Mouse (Mus musculus) liver (tissue): ENCODE measurements at regions not wholly inside any gene's neighbourhood (a gene's known extent, or its start where the extent isn't known, plus 50 kb on each side); places are given as distances from the start of the nearest gene placed in this dataset.
A peak's percentile ranks its signal among the peaks of the same experiment; 100 is the strongest.

Source experiments
- DNase-seq: peaks from one replicate; pipeline ENCODE4 v3.0.0-alpha.2; 2020; ENCODE audit warnings: mixed read lengths

DNA sequence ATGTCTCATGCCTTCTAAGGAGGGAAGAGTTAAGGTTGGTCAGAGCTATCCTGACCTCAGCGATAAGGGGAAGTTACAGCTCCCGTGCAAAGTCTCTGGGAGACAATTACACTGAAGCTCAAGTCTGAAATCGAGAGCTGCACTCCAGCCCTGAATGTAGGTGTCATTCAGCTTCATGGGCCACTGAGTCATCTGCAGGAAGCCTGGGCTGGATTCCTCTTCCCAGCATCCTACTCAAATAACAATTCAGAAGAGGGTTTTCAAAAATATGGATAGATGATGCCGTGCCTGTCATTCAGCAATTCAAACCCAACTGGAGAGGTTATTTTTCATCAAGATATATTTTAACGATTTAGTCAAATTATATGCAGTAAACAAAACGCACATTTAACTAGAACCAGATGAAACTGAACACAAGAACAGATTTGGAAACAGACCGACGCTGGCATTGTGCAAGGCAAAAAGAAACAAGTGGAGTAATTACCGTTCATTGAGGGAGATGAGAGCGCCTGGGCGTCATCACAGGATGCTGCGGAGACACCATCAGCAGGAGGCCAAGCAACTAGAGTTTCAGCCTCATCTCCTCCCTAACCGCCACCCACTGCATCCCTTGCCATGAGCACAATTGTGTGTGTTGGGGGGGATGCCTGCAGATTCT lies 57.8 kb upstream of the Cfap46 start:
- DNase-seq: no peak

DNA sequence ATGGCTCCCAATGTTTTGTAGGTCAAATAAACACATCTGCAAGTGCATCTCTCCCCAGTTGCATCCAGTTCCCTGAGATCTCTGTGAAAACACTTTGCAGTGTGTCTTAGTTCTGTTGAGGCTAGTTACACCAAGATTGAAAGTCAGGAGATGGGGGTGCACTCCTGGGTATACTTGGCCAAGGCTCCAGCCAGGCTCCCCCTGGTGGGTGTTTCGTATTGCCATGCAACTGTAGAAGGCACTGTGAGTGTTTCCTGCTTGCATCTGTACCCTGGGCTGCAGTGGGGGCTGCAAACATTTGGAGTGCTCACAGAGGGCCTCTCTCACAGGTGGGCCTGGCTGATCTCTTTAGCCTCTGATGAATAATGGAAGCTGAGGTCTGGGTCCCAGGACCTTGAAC lies 63.2 kb upstream of the Cfap46 start:
- DNase-seq: peak; percentile 9

DNA sequence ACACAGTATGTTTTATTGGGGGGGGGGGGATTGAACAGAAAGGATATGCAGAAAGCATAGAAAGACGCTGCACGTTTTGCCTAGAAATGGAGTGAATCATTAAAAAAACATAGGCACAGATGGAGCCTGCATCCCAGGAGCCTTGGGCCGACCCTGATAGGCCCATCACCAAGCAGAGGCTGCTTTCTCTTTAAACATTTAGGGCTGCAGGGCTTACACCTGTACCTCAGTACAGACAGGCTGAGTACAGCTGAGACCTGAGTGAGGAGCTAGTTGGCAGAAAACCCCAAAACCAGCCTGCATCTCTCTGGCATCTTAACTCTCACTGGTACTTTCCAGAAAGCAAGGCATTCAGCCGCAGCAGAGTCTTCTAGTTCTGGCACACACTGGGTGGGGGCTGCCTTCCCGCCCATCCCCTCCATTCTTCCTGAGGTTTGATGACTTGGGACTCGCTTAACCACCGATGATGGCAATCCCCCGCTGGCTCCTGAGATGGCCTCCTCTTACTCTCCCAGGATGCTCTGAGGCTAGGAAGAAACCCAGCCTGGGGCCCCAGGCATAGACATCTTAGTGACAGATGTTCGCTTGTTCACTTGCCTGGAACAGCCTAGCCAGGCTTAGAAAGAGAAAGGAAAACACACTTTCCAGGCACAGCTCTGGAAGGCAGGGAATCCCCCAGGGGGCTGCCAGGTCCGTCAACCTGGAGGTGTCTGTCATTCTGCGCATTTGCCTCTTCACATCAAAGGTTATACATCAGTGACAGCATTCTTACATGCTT lies 63.9 kb upstream of the Cfap46 start:
- DNase-seq: no peak

DNA sequence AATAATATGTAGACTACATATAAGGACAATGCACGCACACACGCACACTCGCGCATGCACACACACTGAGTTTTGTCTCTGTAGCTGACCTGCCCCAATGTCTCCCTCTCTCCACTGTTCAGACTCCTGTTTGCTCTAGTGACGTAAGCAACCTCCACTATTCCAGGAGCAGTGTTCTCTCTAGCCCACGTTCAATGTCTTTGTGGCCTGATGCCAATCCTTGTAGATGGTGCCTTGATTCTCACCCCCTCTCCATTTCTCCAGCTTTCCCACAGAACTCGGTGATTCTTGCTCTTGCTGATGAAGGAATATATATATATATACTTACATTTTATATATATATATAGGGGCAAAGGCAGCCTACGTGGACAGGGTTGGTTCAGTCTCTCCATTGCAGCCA lies 71.4 kb upstream of the Cfap46 start:
- no peak for DNase-seq

DNA sequence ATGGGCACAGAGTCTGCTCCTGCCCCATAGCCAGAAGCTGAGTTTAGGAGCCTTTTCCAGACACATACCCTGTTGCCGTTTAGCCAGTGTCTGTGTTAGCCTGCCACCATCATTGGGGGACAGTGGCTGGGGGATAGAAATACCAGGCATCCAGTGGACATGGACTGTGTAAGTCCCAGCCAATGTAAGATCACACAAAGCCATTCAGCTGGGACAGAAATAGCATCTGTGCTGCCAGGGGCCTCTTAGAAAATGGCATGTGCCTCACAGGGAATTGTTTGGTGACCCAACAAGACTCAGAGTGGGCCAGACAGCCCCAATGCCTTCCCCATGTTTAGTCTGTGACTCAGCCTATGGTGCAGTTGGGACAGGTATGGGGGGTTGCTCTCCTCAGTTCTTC lies 71.5 kb upstream of the Adgra1 start:
- no peak for DNase-seq

DNA sequence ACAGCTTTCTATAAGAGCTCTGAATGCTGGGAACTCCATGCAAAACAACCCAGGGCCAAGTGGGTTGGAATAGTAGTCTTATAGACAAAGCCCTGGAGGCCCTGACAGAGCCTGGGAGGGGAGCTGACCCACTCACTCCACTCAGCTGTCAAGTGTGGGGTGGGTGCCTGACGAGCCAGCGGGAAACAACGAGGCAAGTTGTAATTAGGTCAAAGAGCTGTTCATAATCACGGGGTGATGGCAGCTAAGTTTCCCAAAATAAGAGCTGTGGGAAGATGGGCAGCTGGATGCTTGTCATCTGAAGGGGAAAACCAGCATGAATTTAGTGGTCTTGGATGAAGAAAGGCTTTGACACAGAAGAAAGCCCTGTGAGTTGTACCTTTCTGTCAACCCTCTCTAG lies 70.7 kb upstream of the Adgra1 start:
- DNase-seq: no peak

DNA sequence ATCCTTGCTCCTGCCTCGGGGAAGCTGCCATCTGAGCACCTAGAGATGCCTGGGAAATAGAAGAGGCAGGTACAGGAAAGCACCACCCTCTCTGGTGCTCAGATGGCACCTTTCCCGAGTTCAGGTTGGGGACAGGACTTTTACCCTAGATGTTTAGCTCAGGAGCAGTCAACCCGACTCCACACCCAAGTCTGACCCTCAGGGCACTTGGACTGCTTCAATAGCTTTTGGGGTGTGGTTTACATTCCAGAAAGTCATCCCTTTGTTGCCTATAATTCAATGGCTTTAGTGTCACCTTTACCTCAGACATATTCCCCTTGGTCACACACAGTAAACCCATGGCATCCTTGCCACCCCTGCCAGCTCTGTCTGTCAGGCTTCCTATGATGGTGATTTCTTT lies 67.7 kb upstream of the Adgra1 start:
- no peak for DNase-seq

DNA sequence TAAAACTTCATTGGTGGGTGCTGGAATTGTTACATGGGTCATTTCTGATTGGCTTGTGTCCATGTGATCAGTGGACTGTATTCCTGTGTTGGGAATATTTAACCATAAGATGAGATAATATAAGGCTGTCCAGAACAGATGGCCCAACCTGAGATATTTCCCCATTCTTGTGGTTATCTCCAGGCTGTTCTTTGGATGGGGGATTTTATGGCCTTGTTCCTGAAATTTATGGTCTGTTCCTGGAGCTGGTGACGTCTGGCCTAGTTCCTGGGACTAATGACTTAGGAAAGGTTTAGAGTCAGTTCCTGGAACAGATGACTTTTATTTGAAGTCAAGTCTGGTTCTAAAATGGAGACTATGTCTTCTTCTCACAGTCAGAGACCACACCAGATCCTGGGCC lies 64.8 kb upstream of the Adgra1 start:
- no peak for DNase-seq

DNA sequence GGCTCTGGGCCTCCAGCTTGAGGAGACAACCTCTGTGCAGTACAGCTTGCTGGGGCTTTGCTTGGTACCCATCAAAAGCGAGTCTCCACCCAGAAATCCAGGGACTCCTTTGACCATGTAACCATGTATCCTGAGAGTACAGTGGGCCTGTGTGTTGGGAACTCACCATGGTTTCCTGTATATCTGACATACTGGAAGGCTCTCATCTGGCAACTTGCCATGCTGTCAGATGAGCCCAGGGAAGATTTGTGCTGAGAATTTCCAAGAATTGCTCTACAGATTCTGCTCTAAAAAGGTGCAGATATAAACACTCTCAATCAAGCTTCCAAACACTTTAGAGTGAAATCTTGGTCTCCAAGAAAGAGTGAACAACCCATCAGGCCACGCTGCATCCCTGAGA lies 56.7 kb upstream of the Adgra1 start:
- DNase-seq: no peak

DNA sequence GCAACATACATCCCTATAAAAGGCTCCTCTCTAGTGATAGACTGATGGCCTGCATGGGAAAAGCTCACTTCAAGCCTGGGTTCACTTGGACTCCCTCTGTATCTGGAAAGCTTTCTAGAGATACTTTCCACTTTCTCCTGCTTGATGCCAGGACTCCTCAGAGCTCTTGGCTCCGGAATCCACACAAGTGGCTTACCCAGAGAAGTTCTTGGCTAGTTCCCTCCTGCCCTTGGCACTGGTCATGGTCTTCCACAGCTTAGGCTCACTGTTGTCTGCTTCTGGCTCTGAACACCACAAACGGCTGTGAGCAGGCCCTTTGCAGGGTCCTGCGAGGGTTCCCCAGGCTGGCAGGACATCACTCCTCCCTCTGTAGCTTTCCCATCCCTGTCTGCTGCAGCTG lies 54.1 kb upstream of the Adgra1 start:
- no peak for DNase-seq

DNA sequence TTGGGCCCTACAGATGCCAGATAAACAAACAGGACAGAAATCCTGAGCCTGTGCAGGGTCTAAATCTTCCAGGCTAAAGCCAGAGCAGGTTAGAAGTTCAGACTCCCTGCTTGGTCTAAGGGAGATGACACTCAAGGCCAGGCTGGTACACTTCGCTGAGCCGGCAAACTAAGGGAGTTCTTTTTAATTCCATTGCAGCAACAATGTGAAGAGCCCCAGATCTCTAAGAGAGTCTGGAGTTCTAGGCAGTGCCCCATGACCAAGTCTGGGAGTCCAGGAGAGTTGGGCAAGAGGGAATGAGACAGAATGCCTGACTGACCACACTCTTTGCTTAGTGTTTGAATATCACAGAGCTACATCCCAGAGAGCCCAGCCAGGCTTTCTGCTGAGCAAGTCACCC lies 52.5 kb upstream of the Adgra1 start:
- no peak for DNase-seq
